ENCODE assay signal across 8 mouse cellular contexts in the genomic region with DNA sequence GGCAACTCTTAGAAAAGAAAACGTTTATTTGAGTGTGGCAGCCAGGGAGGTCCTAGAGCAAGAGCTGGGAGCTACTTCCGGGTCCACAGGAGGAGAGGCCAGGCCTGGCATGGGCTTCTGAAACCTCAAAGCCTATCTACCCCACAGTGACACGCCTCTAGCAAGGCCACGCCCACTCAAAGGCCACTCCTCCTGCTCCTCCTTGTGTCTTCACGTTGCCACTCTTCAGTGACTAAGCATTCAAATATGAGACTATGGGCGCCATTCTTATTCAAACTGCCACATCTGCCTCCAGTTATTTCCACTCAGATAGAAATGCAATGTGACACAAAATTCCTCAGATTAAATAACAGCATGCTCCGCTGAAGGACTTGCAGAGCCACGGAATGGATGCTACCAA. TPM values are rescaled to one million over a fixed set of nuclear protein-coding genes. Genes with fewer than 3 reads are reported as not detected.
DNase-seq lines count a peak whose midpoint lies in the region; ATAC-seq lines count a peak whose summit lies in the region.

No protein-coding gene starts in this region.

- H3K27me3 ChIP-seq in embryonic facial prominence, embryonic 11.5 days (ENCODE audit: control insufficient read depth, insufficient read depth, low read length): no peaks in the 10 kb centered on the region
- no peaks in the 10 kb centered on the region for H3K27me3 ChIP-seq in intestine, embryonic 14.5 days (replicated peaks; ENCODE audit: control insufficient read depth, insufficient read depth, low read length)

- H3K9ac ChIP-seq in embryonic facial prominence, embryonic 11.5 days (replicated peaks; ENCODE audit: low read length): no peak overlapping the region
- no peak overlapping the region for H3K9ac ChIP-seq in intestine, embryonic 14.5 days (ENCODE audit: low read length)

- H3K9me3 ChIP-seq in embryonic facial prominence, embryonic 11.5 days (replicated peaks; ENCODE audit: control insufficient read depth, low read length): no peaks in the 10 kb centered on the region
- no peaks in the 10 kb centered on the region for H3K9me3 ChIP-seq in intestine, embryonic 14.5 days (ENCODE audit: control insufficient read depth, low read length)

- H3K4me2 ChIP-seq in embryonic facial prominence, embryonic 11.5 days (ENCODE audit: low read depth, low read length): no peak overlapping the region
- H3K4me2 ChIP-seq in intestine, embryonic 14.5 days (ENCODE audit: low read length): no peak overlapping the region

- peak; percentile 38 for DNase-seq in urinary bladder, postnatal 14 days (ENCODE audit: low spot score)
- DNase-seq in urinary bladder, postnatal 10 days (ENCODE audit: low spot score): no peak
- DNase-seq in embryonic facial prominence, embryonic 11.5 days (ENCODE audit: low spot score): peak; percentile 59
- DNase-seq in intestine, embryonic 14.5 days (ENCODE audit: low spot score): no peak
- DNase-seq in lung, postnatal 10 days: peak; percentile 77
- peak; percentile 70 to 85 for DNase-seq in spleen, postnatal 36 days (ENCODE audit: low spot score in 2 of 2)
- DNase-seq in left cerebral cortex, postnatal 25 days (ENCODE audit: low spot score in 2 of 2): no peak
- no peak for DNase-seq in layer of hippocampus, postnatal 36 days

- intact Hi-C loops in left cerebral cortex, postnatal 25 days (cut with DNase I): no loop called here

- WGBS in embryonic facial prominence, embryonic 11.5 days: 15% methylated on average over 8 of the region's 8 CpGs
- WGBS in intestine, embryonic 14.5 days: 20% methylated on average over 8 of the region's 8 CpGs

- no peak overlapping the region for H3K27ac ChIP-seq in embryonic facial prominence, embryonic 11.5 days (replicated peaks; ENCODE audit: low read depth, low read length)
- H3K27ac ChIP-seq in intestine, embryonic 14.5 days (ENCODE audit: low read depth): no peak overlapping the region

- no peaks in the 10 kb centered on the region for H3K36me3 ChIP-seq in embryonic facial prominence, embryonic 11.5 days (replicated peaks; ENCODE audit: control insufficient read depth, insufficient read depth, low read depth, low read length)
- H3K36me3 ChIP-seq in intestine, embryonic 14.5 days (ENCODE audit: control insufficient read depth, insufficient read depth, low read length): no peaks in the 10 kb centered on the region

- H3K4me3 ChIP-seq in embryonic facial prominence, embryonic 11.5 days (ENCODE audit: low read depth, low read length): no peak overlapping the region
- H3K4me3 ChIP-seq in intestine, embryonic 14.5 days (ENCODE audit: low read depth, low read length): no peak overlapping the region

- peak; percentile 63 for ATAC-seq in embryonic facial prominence, embryonic 11.5 days (replicated peaks; ENCODE audit: insufficient number of reproducible peaks, low FRiP score, low TSS enrichment, low read depth)
- peak; percentile 69 for ATAC-seq in intestine, embryonic 14.5 days (replicated peaks; ENCODE audit: low FRiP score, low TSS enrichment, low read depth)

- no peaks in the 10 kb centered on the region for H3K4me1 ChIP-seq in embryonic facial prominence, embryonic 11.5 days (ENCODE audit: control insufficient read depth, insufficient read depth, low read length)
- H3K4me1 ChIP-seq in intestine, embryonic 14.5 days (replicated peaks; ENCODE audit: control insufficient read depth, insufficient read depth, low read length): peaks cover 6% of the 10 kb centered on the region; the same call in 1 of the 2 replicates

RNA-seq across cellular contexts. Expression of a gene that starts 9.2 kb away (rescaled TPM):
- polyA plus RNA-seq in embryonic facial prominence, embryonic 11.5 days (2014; fragmentation: Nextera tagmentation; extraction: Ambion mirVana): 25.7 and 26.0 TPM in 2 replicates
- 30.8 and 31.5 TPM in 2 replicates for polyA plus RNA-seq in intestine, embryonic 14.5 days (2014; fragmentation: Nextera tagmentation; extraction: Ambion mirVana)
- 10 to 100 TPM; 74.6 to 76.7 TPM for total RNA-seq in left cerebral cortex, postnatal 25 days (2021)
- 10 to 100 TPM; 84.3 to 84.7 TPM for total RNA-seq in layer of hippocampus, postnatal 36 days (2021)

RNA-seq across cellular contexts. Expression of a gene that starts 45.1 kb away (rescaled TPM):
- polyA plus RNA-seq in embryonic facial prominence, embryonic 11.5 days (2014; fragmentation: Nextera tagmentation; extraction: Ambion mirVana): 275 and 289 TPM in 2 replicates
- polyA plus RNA-seq in intestine, embryonic 14.5 days (2014; fragmentation: Nextera tagmentation; extraction: Ambion mirVana): 192 and 202 TPM in 2 replicates
- 100 to 1,000 TPM; 212 to 225 TPM for total RNA-seq in left cerebral cortex, postnatal 25 days (2021)
- 100 to 1,000 TPM; 230 to 257 TPM for total RNA-seq in layer of hippocampus, postnatal 36 days (2021)

Comparison
In these comparisons a context has a peak if more than half of its experiments do, and no peak if none do; other contexts are left out.
1. DNase-seq: peak in urinary bladder, postnatal 14 days (single experiment), embryonic facial prominence, embryonic 11.5 days (single experiment), lung, postnatal 10 days (single experiment) and spleen, postnatal 36 days (2 of 2); none in urinary bladder, postnatal 10 days (single experiment), intestine, embryonic 14.5 days (single experiment), left cerebral cortex, postnatal 25 days (0 of 2) and layer of hippocampus, postnatal 36 days (0 of 2).